In genomic region chr9:63755671-63756543, GRCm38 (mm10) we compare ENCODE assay signal across 8 mouse cellular contexts. TPM values are rescaled to one million over a fixed set of nuclear protein-coding genes. Genes with fewer than 3 reads are reported as not detected.
DNase-seq lines count a peak whose midpoint lies in the region; ATAC-seq and TF ChIP-seq lines count a peak whose summit lies in the region.

No protein-coding gene starts in this region.

- no peak for DNase-seq in kidney, adult 2 months
- no peak for DNase-seq in kidney, postnatal 36 days
- DNase-seq in NIH3T3 (ENCODE audit: low read depth) = peak; percentile 44
- DNase-seq in thymus, postnatal 25 days = peak; percentile 41
- DNase-seq in urinary bladder, adult 2 months (ENCODE audit: low spot score) = no peak
- no peak for DNase-seq in layer of hippocampus, postnatal 10 days (ENCODE audit: low spot score in 2 of 2)

- H3K4me3 ChIP-seq in kidney, adult 2 months (ENCODE audit: insufficient read depth, low read depth, low read length) = peak overlapping the region; percentile 82
- H3K4me3 ChIP-seq in limb, embryonic 15.5 days = peak overlapping the region; percentile 81

- ATAC-seq in granulocyte monocyte progenitor cell, adult 5-6 weeks (replicated peaks; ENCODE audit: poor library complexity, severe bottlenecking) = 0 out of 2 replicates have a peak, but pooled peaks have one; percentile 10
- no peak for ATAC-seq in limb, embryonic 15.5 days (ENCODE audit: insufficient number of reproducible peaks, low FRiP score, low TSS enrichment, low read depth)

- H3K4me1 ChIP-seq in kidney, adult 2 months (ENCODE audit: control insufficient read depth, insufficient read depth, low read length) = peaks cover 35% of the 10 kb centered on the region
- peaks cover 58% of the 10 kb centered on the region for H3K4me1 ChIP-seq in limb, embryonic 15.5 days

- no peak for TF ChIP-seq POLR2A in kidney, adult 2 months (IDR thresholded peaks at IDR 0.05; ENCODE audit: low read depth, low read length)

- H3K36me3 ChIP-seq in kidney, adult 2 months (ENCODE audit: control insufficient read depth, insufficient read depth, low read length) = no peaks in the 10 kb centered on the region
- H3K36me3 ChIP-seq in limb, embryonic 15.5 days = no peaks in the 10 kb centered on the region

- WGBS in kidney, adult 2 months = 11% methylated on average over 15 of the region's 15 CpGs
- WGBS in limb, embryonic 15.5 days = 10% methylated on average over 15 of the region's 15 CpGs

- H3K4me2 ChIP-seq in limb, embryonic 15.5 days = peak overlapping the region; percentile 75

- H3K9ac ChIP-seq in limb, embryonic 15.5 days = peak overlapping the region; percentile 91

- H3K27ac ChIP-seq in kidney, adult 2 months (ENCODE audit: insufficient read depth, low read depth, low read length) = peak overlapping the region; percentile 18
- peak overlapping the region; percentile 98 for H3K27ac ChIP-seq in limb, embryonic 15.5 days

- no peaks in the 10 kb centered on the region for H3K9me3 ChIP-seq in limb, embryonic 15.5 days

- no peaks in the 10 kb centered on the region for H3K27me3 ChIP-seq in kidney, adult 2 months (replicated peaks; ENCODE audit: control insufficient read depth, insufficient read depth, low read length)
- no peaks in the 10 kb centered on the region for H3K27me3 ChIP-seq in limb, embryonic 15.5 days

- TF ChIP-seq CTCF in kidney, adult 2 months (conservative IDR thresholded peaks at IDR 0.05; ENCODE audit: insufficient read depth, insufficient read length, low read depth, low read length) = no peak

RNA-seq across cellular contexts. Expression of gene Smad3, which starts 1.9 kb away (rescaled TPM):
- polyA plus RNA-seq in kidney, adult 2 months (2012; rRNA removed) = 33.5 and 37.0 TPM in 2 replicates
- total RNA-seq in granulocyte monocyte progenitor cell, adult 5-6 weeks (2014; fragmentation: Nextera tagmentation) = 12.6 and 21.3 TPM in 2 replicates
- 11.6 and 24.7 TPM in 2 replicates for total RNA-seq in granulocyte monocyte progenitor cell, adult 5-6 weeks (2017)
- polyA plus RNA-seq in limb, embryonic 15.5 days (2015; fragmentation: Nextera tagmentation; extraction: Ambion mirVana) = 22.9 and 28.9 TPM in 2 replicates
- 33.3 and 39.4 TPM in 2 replicates for polyA plus RNA-seq in urinary bladder, adult 2 months (2012; rRNA removed)
- total RNA-seq in layer of hippocampus, postnatal 10 days (2021) = 10 to 100 TPM; 12.2 to 14.2 TPM

Comparison
In these comparisons a context has a peak if more than half of its experiments do, and no peak if none do; other contexts are left out.
1. DNase-seq: peak in NIH3T3 (single experiment) and thymus, postnatal 25 days (single experiment); none in kidney, adult 2 months (single experiment), kidney, postnatal 36 days (0 of 2), urinary bladder, adult 2 months (single experiment) and layer of hippocampus, postnatal 10 days (0 of 2).